Mouse (Mus musculus): ENCODE results near the gene Scd2. TPM values are rescaled to one million over a fixed set of nuclear protein-coding genes. Genes with fewer than 3 reads are reported as not detected.
"Not testable (repeated sequence)": the region's sequence is repeated elsewhere in the genome, so short reads cannot be mapped to it uniquely, and the experiment has no call there.

Scd2 gene
- polyA plus RNA-seq, 1 experiment from 2014 or later = 29.5 TPM

DNA sequence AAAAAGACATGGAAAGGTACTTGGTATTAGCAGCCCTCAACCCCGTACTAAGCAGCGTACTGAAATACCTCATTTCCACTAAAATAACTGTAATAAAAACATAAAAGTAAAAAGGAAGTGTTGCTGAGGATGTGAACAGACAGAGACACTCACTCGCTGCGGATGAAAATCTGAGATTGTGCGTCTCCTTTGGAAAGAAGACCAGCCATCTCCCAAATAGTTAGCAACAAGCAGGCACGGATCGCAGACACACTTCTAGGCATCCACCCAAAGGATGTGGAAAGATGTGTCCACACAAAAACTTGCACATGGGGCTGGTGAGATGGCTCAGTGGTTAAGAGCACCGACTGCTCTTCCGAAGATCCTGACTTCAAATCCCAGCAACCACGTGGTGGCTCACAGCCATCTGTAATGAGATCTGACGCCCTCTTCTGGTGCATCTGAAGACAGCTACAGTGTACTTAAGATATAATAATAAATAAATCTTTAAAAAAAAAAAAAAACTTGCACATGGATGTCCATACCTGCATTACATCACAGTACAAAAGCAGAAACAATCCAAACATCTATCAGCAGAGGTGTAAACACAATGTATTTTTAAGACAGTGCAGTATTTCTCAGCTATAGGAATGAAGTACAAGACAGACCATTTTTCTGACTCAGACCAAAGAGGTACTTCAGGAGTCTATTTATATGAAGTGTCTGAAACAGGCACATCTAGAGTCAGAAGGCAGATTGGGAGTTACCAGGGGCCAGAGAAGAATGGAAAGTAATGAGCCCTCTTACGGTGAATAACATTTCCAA, 16.1 kb downstream of the Scd2 start:
- Histone ChIP-seq H3K36me3 (ENCODE audit: control insufficient read depth, insufficient read depth, low read length) (peaks cover 17% of the 10 kb centered on the region), H3K27ac (replicated peaks) (no peak overlapping the region), H3K4me2 (replicated peaks; ENCODE audit: low read depth) (no peak overlapping the region), H3K9ac (ENCODE audit: low read length) (no peak overlapping the region), H3K9me3 (ENCODE audit: control insufficient read depth, low read length) (no peaks in the 10 kb centered on the region), H3K4me3 (ENCODE audit: low read depth, low read length) (no peak overlapping the region), H3K27me3 (ENCODE audit: control insufficient read depth, insufficient read depth, low read length) (no peaks in the 10 kb centered on the region), H3K4me1 (replicated peaks; ENCODE audit: control insufficient read depth, insufficient read depth) (no peaks in the 10 kb centered on the region; the same call in 1 of the 2 replicates)
- DNase-seq (ENCODE audit: low spot score) (no peak), ATAC-seq (ENCODE audit: low FRiP score, low TSS enrichment) (no peak)
- 75% methylated on average over 12 of the region's 12 CpGs for whole genome bisulfite sequencing
- TF ChIP-seq EP300 (optimal IDR thresholded peaks at IDR 0.05) (no peak), CTCF (IDR thresholded peaks at IDR 0.05; ENCODE audit: low read depth) (peak; percentile 35; the same call in 1 of the 2 replicates)

DNA sequence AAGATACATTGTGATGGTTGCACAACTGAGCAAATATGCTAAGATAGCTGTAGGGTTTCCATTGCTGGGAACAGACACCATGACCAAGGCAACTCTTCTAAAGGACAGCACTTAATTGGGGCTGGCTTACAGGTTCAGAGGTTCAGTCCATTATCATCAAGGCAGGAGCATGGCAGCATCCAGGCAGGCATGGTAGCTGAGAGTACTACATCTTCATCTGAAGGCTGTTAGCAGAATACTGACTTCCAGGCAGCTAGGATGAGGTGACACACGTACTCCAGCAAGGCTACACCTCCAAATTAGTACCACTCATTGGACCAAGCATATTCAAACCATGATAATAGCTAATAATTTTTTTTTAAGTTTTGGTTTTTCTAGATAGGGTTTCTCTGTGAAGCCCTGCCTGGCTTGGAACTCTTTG, 16.7 kb downstream of the Scd2 start:
- 94% methylated on average over 1 of the region's 1 CpGs for WGBS
- not testable (repeated sequence) for H3K4me2 ChIP-seq (replicated peaks; ENCODE audit: low read depth); H3K9me3 ChIP-seq (ENCODE audit: control insufficient read depth, low read length); ATAC-seq (ENCODE audit: low FRiP score, low TSS enrichment); H3K9ac ChIP-seq (ENCODE audit: low read length); H3K4me1 ChIP-seq (replicated peaks; ENCODE audit: control insufficient read depth, insufficient read depth); H3K4me3 ChIP-seq (ENCODE audit: low read depth, low read length); H3K27me3 ChIP-seq (ENCODE audit: control insufficient read depth, insufficient read depth, low read length); H3K27ac ChIP-seq (replicated peaks); DNase-seq (ENCODE audit: low spot score)
- H3K36me3 ChIP-seq (ENCODE audit: control insufficient read depth, insufficient read depth, low read length) = peaks cover 11% of the 10 kb centered on the region; the same call in 1 of the 2 replicates

DNA sequence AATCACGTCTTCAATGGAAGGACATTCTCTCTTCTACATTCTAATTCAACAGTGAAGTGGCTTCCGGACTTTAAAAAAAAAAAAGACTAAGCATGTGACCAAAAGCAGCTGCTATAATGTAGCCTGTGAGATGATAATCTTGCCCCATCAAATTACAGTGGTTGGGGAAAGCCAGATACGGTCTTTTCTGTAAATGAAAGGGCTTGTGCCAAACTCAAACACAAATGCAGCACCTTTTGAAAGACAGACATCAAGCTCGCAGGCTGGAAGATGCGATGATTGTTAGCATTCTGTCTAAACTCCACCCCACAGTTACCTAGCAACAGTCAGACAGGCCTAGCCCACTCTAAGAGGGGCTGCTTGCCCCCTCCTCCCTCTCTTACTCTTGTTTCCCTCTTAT, 17.3 kb downstream of the Scd2 start:
- Histone ChIP-seq H3K27me3 (ENCODE audit: control insufficient read depth, insufficient read depth, low read length) (no peaks in the 10 kb centered on the region), H3K4me2 (replicated peaks; ENCODE audit: low read depth) (no peak overlapping the region), H3K9ac (ENCODE audit: low read length) (no peak overlapping the region), H3K9me3 (ENCODE audit: control insufficient read depth, low read length) (no peaks in the 10 kb centered on the region), H3K4me3 (ENCODE audit: low read depth, low read length) (no peak overlapping the region), H3K36me3 (ENCODE audit: control insufficient read depth, insufficient read depth, low read length) (peaks cover 8% of the 10 kb centered on the region; the same call in 1 of the 2 replicates), H3K27ac (replicated peaks) (no peak overlapping the region), H3K4me1 (replicated peaks; ENCODE audit: control insufficient read depth, insufficient read depth) (no peaks in the 10 kb centered on the region; the same call in 1 of the 2 replicates)
- 50% methylated on average over 5 of the region's 5 CpGs for WGBS
- no peak for ATAC-seq (ENCODE audit: low FRiP score, low TSS enrichment)
- no peak for DNase-seq (ENCODE audit: low spot score)
- no peak for TF ChIP-seq CTCF (IDR thresholded peaks at IDR 0.05; ENCODE audit: low read depth)
- no peak for TF ChIP-seq EP300 (optimal IDR thresholded peaks at IDR 0.05)

DNA sequence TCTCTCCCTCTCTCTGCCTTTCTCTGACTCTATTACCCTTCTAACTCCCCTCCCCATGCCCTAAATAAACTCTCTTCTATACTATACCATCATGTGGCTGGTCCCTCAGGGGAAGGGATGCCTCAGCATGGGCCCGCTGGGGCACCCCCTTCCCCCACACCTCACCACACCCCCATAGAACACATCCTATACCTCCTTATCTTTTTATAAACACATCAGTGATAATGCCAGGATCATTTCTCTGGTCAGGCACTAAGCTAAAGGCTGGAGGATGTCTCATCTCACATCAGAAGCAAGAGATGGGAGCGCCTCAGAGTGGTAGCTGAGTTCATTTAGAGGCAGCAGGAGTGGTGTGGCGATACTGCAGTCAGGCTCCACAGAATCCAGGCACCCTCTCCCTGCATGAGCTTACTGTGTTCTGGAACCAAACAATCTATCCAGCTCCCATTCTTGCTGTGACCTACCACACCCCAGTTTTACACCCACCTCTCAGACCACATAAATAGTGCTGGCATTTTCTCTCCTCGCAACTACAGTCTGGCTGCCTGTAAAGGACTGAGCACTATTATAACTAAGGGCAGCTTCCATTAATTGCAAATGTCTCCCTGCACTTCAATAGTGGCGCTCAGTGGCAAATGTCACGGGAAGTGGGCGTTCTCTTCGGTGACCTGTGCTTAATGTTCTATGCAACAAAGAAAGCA, 18.0 kb downstream of the Scd2 start:
- no peak for TF ChIP-seq CTCF (IDR thresholded peaks at IDR 0.05; ENCODE audit: low read depth)
- TF ChIP-seq EP300 (optimal IDR thresholded peaks at IDR 0.05) = no peak
- Histone ChIP-seq H3K36me3 (ENCODE audit: control insufficient read depth, insufficient read depth, low read length) (peaks cover 8% of the 10 kb centered on the region; the same call in 1 of the 2 replicates), H3K27me3 (ENCODE audit: control insufficient read depth, insufficient read depth, low read length) (no peaks in the 10 kb centered on the region), H3K4me3 (ENCODE audit: low read depth, low read length) (no peak overlapping the region), H3K9ac (ENCODE audit: low read length) (no peak overlapping the region), H3K4me1 (replicated peaks; ENCODE audit: control insufficient read depth, insufficient read depth) (no peaks in the 10 kb centered on the region; the same call in 1 of the 2 replicates), H3K4me2 (replicated peaks; ENCODE audit: low read depth) (no peak overlapping the region), H3K27ac (replicated peaks) (no peak overlapping the region), H3K9me3 (ENCODE audit: control insufficient read depth, low read length) (no peaks in the 10 kb centered on the region)
- no peak for DNase-seq (ENCODE audit: low spot score)
- ATAC-seq (ENCODE audit: low FRiP score, low TSS enrichment) = no peak
- WGBS = 62% methylated on average over 8 of the region's 8 CpGs

GRCm38 (mm10) chr19:44312007-44312360, 18.5 kb downstream of the Scd2 start:
- no peak overlapping the region for H3K4me3 ChIP-seq (ENCODE audit: low read depth, low read length)
- DNase-seq (ENCODE audit: low spot score) = peak; percentile 34
- H3K27me3 ChIP-seq (ENCODE audit: control insufficient read depth, insufficient read depth, low read length) = no peaks in the 10 kb centered on the region
- H3K9me3 ChIP-seq (ENCODE audit: control insufficient read depth, low read length) = no peaks in the 10 kb centered on the region
- H3K9ac ChIP-seq (ENCODE audit: low read length) = no peak overlapping the region
- ATAC-seq (ENCODE audit: low FRiP score, low TSS enrichment) = 0 out of 2 replicates have a peak, but pooled peaks have one; percentile 19
- TF ChIP-seq CTCF (IDR thresholded peaks at IDR 0.05; ENCODE audit: low read depth) (no peak), EP300 (optimal IDR thresholded peaks at IDR 0.05) (no peak)
- H3K4me1 ChIP-seq (replicated peaks; ENCODE audit: control insufficient read depth, insufficient read depth) = no peaks in the 10 kb centered on the region; the same call in 1 of the 2 replicates
- no peak overlapping the region for H3K27ac ChIP-seq (replicated peaks)
- H3K36me3 ChIP-seq (ENCODE audit: control insufficient read depth, insufficient read depth, low read length) = peaks cover 8% of the 10 kb centered on the region; the same call in 1 of the 2 replicates
- no peak overlapping the region for H3K4me2 ChIP-seq (replicated peaks; ENCODE audit: low read depth)
- WGBS = 33% methylated on average over 4 of the region's 4 CpGs

- Histone ChIP-seq H3K9me3 (ENCODE audit: control insufficient read depth, low read length) (no peaks in the 10 kb centered on the region), H3K27me3 (ENCODE audit: control insufficient read depth, insufficient read depth, low read length) (no peaks in the 10 kb centered on the region), H3K36me3 (ENCODE audit: control insufficient read depth, insufficient read depth, low read length) (peaks cover 2% of the 10 kb centered on the region; the same call in 1 of the 2 replicates), H3K4me1 (replicated peaks; ENCODE audit: control insufficient read depth, insufficient read depth) (no peaks in the 10 kb centered on the region; the same call in 1 of the 2 replicates), H3K4me3 (ENCODE audit: low read depth, low read length) (no peak overlapping the region), H3K9ac (ENCODE audit: low read length) (no peak overlapping the region), H3K4me2 (replicated peaks; ENCODE audit: low read depth) (no peak overlapping the region), H3K27ac (replicated peaks) (no peak overlapping the region)
- WGBS = 85% methylated on average over 3 of the region's 3 CpGs
- peak; percentile 9 for DNase-seq (ENCODE audit: low spot score)
- ATAC-seq (ENCODE audit: low FRiP score, low TSS enrichment) = no peak
- TF ChIP-seq CTCF (IDR thresholded peaks at IDR 0.05; ENCODE audit: low read depth) = no peak
Measured at GRCm38 (mm10) chr19:44313066-44313465, 19.6 kb downstream of the Scd2 start.
